Mouse (Mus musculus) MEL (cell line): Measurements from ENCODE around the gene Cdk14. TPM values are rescaled to one million over a fixed set of nuclear protein-coding genes. Genes with fewer than 3 reads are reported as not detected.

ENCODE experiments used
- DNase-seq: peaks from one replicate; pipeline ENCODE4 v3.0.0; 2011; ENCODE audit warnings: low read depth, low spot score
- H3K27ac ChIP-seq: 2 replicates; pipeline ENCODE4 v1.5.1; 2012; ENCODE audit warnings: low read depth, mild to moderate bottlenecking, control low read depth, low read length, moderate library complexity; ENCODE audit not compliant: control insufficient read depth
- H3K27me3 ChIP-seq, 2 experiments: fragments of 150-350 bp in 1 of 2; sonication (generic) in 1 of 2; 2 replicates each; pipeline ENCODE4 v1.6.1; 2012; ENCODE audit warnings: low read length in 2 of 2, mild to moderate bottlenecking in 2 of 2, improper control_type of control experiment in 1 of 2, moderate library complexity in 1 of 2; ENCODE audit not compliant: insufficient read depth in 2 of 2, control insufficient read depth in 1 of 2
- H3K36me3 ChIP-seq, 2 experiments: 2 replicates each; pipeline ENCODE4 v1.6.1; 2012 to 2014; ENCODE audit warnings: low read length in 2 of 2, improper control_type of control experiment in 1 of 2, inconsistent platforms in 1 of 2, mild to moderate bottlenecking in 1 of 2; ENCODE audit not compliant: insufficient read depth in 2 of 2, control insufficient read depth in 1 of 2
- H3K4me1 ChIP-seq, 2 experiments: fragments of 150-350 bp in 1 of 2; sonication (generic) in 1 of 2; 2 replicates each; pipeline ENCODE4 v1.6.1; 2012; ENCODE audit warnings: low read length in 2 of 2, improper control_type of control experiment in 1 of 2, mild to moderate bottlenecking in 1 of 2; ENCODE audit not compliant: insufficient read depth in 2 of 2, control insufficient read depth in 1 of 2
- H3K4me3 ChIP-seq, 2 experiments: fragments of 150-350 bp in 1 of 2; sonication (generic) in 1 of 2; 2 replicates each; pipeline ENCODE4 v1.5.1; 2012; ENCODE audit warnings: low read depth in 2 of 2, low read length in 2 of 2, mild to moderate bottlenecking in 2 of 2, moderate library complexity in 2 of 2, control low read depth in 1 of 2, improper control_type of control experiment in 1 of 2; ENCODE audit not compliant: control insufficient read depth in 1 of 2, insufficient read depth in 1 of 2
- H3K79me2 ChIP-seq: 2 replicates; pipeline ENCODE4 v1.6.1; 2012; ENCODE audit warnings: mild to moderate bottlenecking, low read length, moderate library complexity; ENCODE audit not compliant: control insufficient read depth, poor library complexity, insufficient read depth
- H3K9ac ChIP-seq: 2 replicates; pipeline ENCODE4 v1.6.1; 2012; ENCODE audit warnings: low read depth, mild to moderate bottlenecking, control low read depth, low read length, moderate library complexity; ENCODE audit not compliant: control insufficient read depth, poor library complexity, severe bottlenecking
- H3K9me3 ChIP-seq: fragments of 150-350 bp; sonication (generic); replicated peaks from 2 replicates; pipeline ENCODE4 v1.6.1; 2012; ENCODE audit warnings: mild to moderate bottlenecking, low read length, improper control_type of control experiment, moderate library complexity; ENCODE audit not compliant: insufficient read depth
- BHLHE40 ChIP-seq: IDR thresholded peaks from 2 replicates; pipeline ENCODE4 v1.6.1; 2012; ENCODE audit warnings: low read depth, mild to moderate bottlenecking, inconsistent platforms, low read length, improper control_type of control experiment, borderline replicate concordance
- CTCF ChIP-seq, 3 experiments: IDR thresholded peaks in 2 of 3; conservative IDR thresholded peaks in 1 of 3; 2 replicates each; pipeline ENCODE4 v1.5.1; 2011 to 2012; ENCODE audit warnings: low read length in 3 of 3, low read depth in 2 of 3, mild to moderate bottlenecking in 2 of 3, improper control_type of control experiment in 1 of 3, inconsistent platforms in 1 of 3, mixed read lengths in 1 of 3, moderate library complexity in 1 of 3; ENCODE audit not compliant: control insufficient read depth in 1 of 3, insufficient read depth in 1 of 3, poor library complexity in 1 of 3, severe bottlenecking in 1 of 3
- E2F4 ChIP-seq: IDR thresholded peaks from 2 replicates; pipeline ENCODE4 v1.6.1; 2011; ENCODE audit warnings: low read depth, low read length, improper control_type of control experiment, borderline replicate concordance
- ELF1 ChIP-seq: IDR thresholded peaks from 2 replicates; pipeline ENCODE4 v1.6.1; 2014; ENCODE audit warnings: low read depth, mild to moderate bottlenecking, inconsistent platforms, low read length, improper control_type of control experiment, moderate library complexity
- EP300 ChIP-seq, 2 experiments: IDR thresholded peaks; 2 replicates each; pipeline ENCODE4 v1.6.1; 2011; ENCODE audit warnings: improper control_type of control experiment in 2 of 2, low read length in 2 of 2, low read depth in 1 of 2, mild to moderate bottlenecking in 1 of 2
- ETS1 ChIP-seq: IDR thresholded peaks from 2 replicates; pipeline ENCODE4 v1.6.1; 2012; ENCODE audit warnings: low read depth, mild to moderate bottlenecking, inconsistent platforms, low read length, improper control_type of control experiment, moderate library complexity
- GABPA ChIP-seq: IDR thresholded peaks from 2 replicates; pipeline ENCODE4 v1.6.1; 2012; ENCODE audit warnings: low read depth, mild to moderate bottlenecking, inconsistent platforms, low read length, improper control_type of control experiment, moderate library complexity
- JUND ChIP-seq: IDR thresholded peaks from 2 replicates; pipeline ENCODE4 v1.6.1; 2011; ENCODE audit warnings: low read depth, mild to moderate bottlenecking, improper control_type of control experiment, low read length
- KAT2A ChIP-seq: conservative IDR thresholded peaks from 2 replicates; pipeline ENCODE4 v1.6.1; 2012; ENCODE audit warnings: low read depth, low read length, improper control_type of control experiment, inconsistent platforms
- MAFK ChIP-seq: IDR thresholded peaks from 2 replicates; pipeline ENCODE4 v1.6.1; 2011; ENCODE audit warnings: low read depth, mild to moderate bottlenecking, low read length, improper control_type of control experiment, borderline replicate concordance
- MAZ ChIP-seq: IDR thresholded peaks from 2 replicates; pipeline ENCODE4 v1.6.1; 2012; ENCODE audit warnings: low read depth, mild to moderate bottlenecking, inconsistent platforms, low read length, improper control_type of control experiment
- MYB ChIP-seq: IDR thresholded peaks from 2 replicates; pipeline ENCODE4 v1.6.1; 2011; ENCODE audit warnings: mild to moderate bottlenecking, low read depth, low read length, improper control_type of control experiment
- NRF1 ChIP-seq: IDR thresholded peaks from 2 replicates; pipeline ENCODE4 v1.6.1; 2014; ENCODE audit warnings: low read depth, mild to moderate bottlenecking, inconsistent platforms, low read length, improper control_type of control experiment, moderate library complexity; ENCODE audit not compliant: poor library complexity, insufficient read depth, severe bottlenecking
- POLR2AphosphoS2 ChIP-seq: IDR thresholded peaks from 2 replicates; pipeline ENCODE4 v1.6.1; 2011; ENCODE audit warnings: low read length, improper control_type of control experiment
- POLR2AphosphoS5 ChIP-seq: IDR thresholded peaks from 2 replicates; pipeline ENCODE4 v1.6.1; 2012; ENCODE audit warnings: low read depth, borderline replicate concordance, mild to moderate bottlenecking, inconsistent platforms, low read length, moderate library complexity, mixed read lengths
- SMC3 ChIP-seq: IDR thresholded peaks from 2 replicates; pipeline ENCODE4 v1.6.1; 2011; ENCODE audit warnings: low read depth, low read length, improper control_type of control experiment
- TBP ChIP-seq: IDR thresholded peaks from 2 replicates; pipeline ENCODE4 v1.8.0; 2011; ENCODE audit warnings: low read depth, low read length, improper control_type of control experiment
- UBTF ChIP-seq: IDR thresholded peaks from 2 replicates; pipeline ENCODE4 v1.6.1; 2012; ENCODE audit warnings: low read depth, mild to moderate bottlenecking, inconsistent platforms, low read length, improper control_type of control experiment, moderate library complexity, borderline replicate concordance; ENCODE audit not compliant: insufficient read depth
- ZC3H11A ChIP-seq: IDR thresholded peaks from 2 replicates; pipeline ENCODE4 v1.6.1; 2012; ENCODE audit warnings: low read depth, mild to moderate bottlenecking, inconsistent platforms, low read length, improper control_type of control experiment
- ZMIZ1 ChIP-seq: IDR thresholded peaks from 2 replicates; pipeline ENCODE4 v1.6.1; 2012; ENCODE audit warnings: low read depth, mild to moderate bottlenecking, inconsistent platforms, low read length, improper control_type of control experiment, moderate library complexity
- polyA plus RNA-seq, 2 experiments: library from polyadenylated mRNA; stranded (reverse) in 1 of 2; unstranded in 1 of 2; fragments of >175 nt in 1 of 2; fragments of >200 nt in 1 of 2; gene quantifications; 2 replicates each; pipeline versions ENCODE4 v1.2.1 to v1.2.4; 2012; ENCODE audit warnings: low replicate concordance in 2 of 2, low read depth in 1 of 2; ENCODE audit not compliant: insufficient read length in 2 of 2, insufficient read depth in 1 of 2, missing spikeins in 1 of 2
- total RNA-seq: library from RNA; depleted of rRNA; stranded (reverse); fragments of 300-350 nt; gene quantifications from 2 replicates; pipeline ENCODE4 v1.2.3, GENCODE M21; 2012

Cdk14 gene
- total and polyA plus RNA-seq, 3 experiments = not detected

DNA sequence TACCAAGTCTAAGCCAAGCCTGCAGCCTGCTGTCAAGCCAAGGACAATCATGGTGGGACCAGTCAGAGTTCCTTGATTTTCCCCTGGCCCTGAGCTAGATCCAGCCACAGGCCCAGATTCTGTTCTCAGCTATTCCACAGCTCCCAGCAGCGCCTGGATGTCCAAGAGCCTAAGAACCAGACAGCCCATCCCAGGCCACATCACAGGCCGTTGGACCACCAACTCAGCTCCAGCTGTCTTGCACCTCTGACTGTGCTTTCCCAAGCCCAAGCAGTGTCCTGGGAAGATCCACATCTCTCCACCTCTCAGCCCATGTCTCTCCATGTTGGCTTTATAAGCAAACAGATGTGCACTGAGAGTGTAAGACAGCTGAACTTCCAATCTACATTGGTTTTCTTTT lies 114.8 kb downstream of the Cdk14 start:
- Histone ChIP-seq H3K79me2 (no peaks in the 10 kb centered on the region), H3K9me3 (no peaks in the 10 kb centered on the region), H3K4me3 (no peak overlapping the region), H3K27me3 (no peaks in the 10 kb centered on the region), H3K36me3 (no peaks in the 10 kb centered on the region), H3K9ac (no peak overlapping the region), H3K4me1 (no peaks in the 10 kb centered on the region), H3K27ac (no peak overlapping the region)
- TF ChIP-seq ZC3H11A (no peak), ZMIZ1 (no peak), ETS1 (no peak), CTCF (IDR thresholded peaks at IDR 0.05 in 2 of 3, conservative IDR thresholded peaks at IDR 0.05 in 1 of 3; ENCODE audit: control insufficient read depth in 1 of 3, insufficient read depth in 1 of 3, low read depth in 2 of 3, low read length in 3 of 3, poor library complexity in 1 of 3, severe bottlenecking in 1 of 3) (no peak), TBP (no peak), KAT2A (no peak), SMC3 (no peak), MAZ (no peak), JUND (no peak), MYB (no peak), UBTF (no peak), GABPA (no peak), EP300 (IDR thresholded peaks at IDR 0.05; ENCODE audit: low read depth in 1 of 2, low read length in 2 of 2) (no peak), BHLHE40 (no peak), ELF1 (no peak), NRF1 (no peak), POLR2AphosphoS2 (no peak), MAFK (no peak), E2F4 (no peak), POLR2AphosphoS5 (no peak)
- DNase-seq = no peak

DNA sequence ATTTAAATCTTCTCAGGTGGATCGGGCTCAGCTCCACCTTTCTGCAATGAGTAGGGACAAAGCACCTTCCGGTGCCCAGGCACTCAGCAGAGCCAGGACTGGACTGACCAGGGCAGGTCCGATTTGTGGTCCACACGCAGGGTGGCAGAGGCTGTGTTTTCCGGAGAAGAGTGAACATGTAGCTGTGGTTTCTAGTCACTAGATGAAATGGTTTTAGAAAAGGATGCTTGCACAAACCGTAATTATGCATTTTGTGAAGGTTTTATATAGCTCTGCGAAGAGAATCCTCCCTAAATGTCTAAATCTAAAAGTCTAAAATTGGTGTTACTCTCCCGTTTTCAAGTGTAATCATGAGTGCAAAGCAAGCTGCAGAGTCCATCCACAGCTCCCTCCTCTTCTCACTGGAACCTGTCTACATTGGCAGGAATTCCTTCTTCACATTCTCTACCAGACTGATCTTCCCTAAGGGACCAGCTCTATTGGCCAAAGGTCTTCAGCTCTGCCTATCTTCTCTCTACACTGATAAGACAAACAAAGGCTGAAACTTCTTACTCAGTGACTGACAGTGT lies 116.9 kb downstream of the Cdk14 start:
- no peak for DNase-seq
- no peaks in the 10 kb centered on the region for H3K36me3 ChIP-seq
- H3K79me2 ChIP-seq = no peaks in the 10 kb centered on the region
- no peaks in the 10 kb centered on the region for H3K27me3 ChIP-seq
- no peak overlapping the region for H3K9ac ChIP-seq
- H3K27ac ChIP-seq = no peak overlapping the region
- no peaks in the 10 kb centered on the region for H3K9me3 ChIP-seq
- H3K4me3 ChIP-seq = no peak overlapping the region
- H3K4me1 ChIP-seq = no peaks in the 10 kb centered on the region
- TF ChIP-seq UBTF = no peak
